Mouse (Mus musculus) heart, postnatal 0 days (tissue): ENCODE data around the gene Gm49325. TPM values are rescaled to one million over a fixed set of nuclear protein-coding genes. Genes with fewer than 3 reads are reported as not detected.

ENCODE experiments used
- ATAC-seq: fragments of 200-750 bp; cut with Nextera tagmentation; 2 replicates; pipeline ENCODE4 v1.8.0; 2017; ENCODE audit warnings: low read depth, moderate number of reproducible peaks, moderate library complexity; ENCODE audit not compliant: insufficient read depth
- DNase-seq: peaks from one replicate; pipeline ENCODE4 v3.0.0-alpha.2; 2016; ENCODE audit warnings: low spot score
- H3K27ac ChIP-seq: fragments of 300-500 bp; sonication (generic); 2 replicates; pipeline ENCODE4 v1.5.1; 2014; ENCODE audit warnings: low read depth, mild to moderate bottlenecking
- H3K27me3 ChIP-seq: fragments of 300-500 bp; sonication (generic); 2 replicates; pipeline ENCODE4 v1.6.1; 2014; ENCODE audit warnings: low read length, mixed read lengths; ENCODE audit not compliant: control insufficient read depth, insufficient read depth
- H3K36me3 ChIP-seq: fragments of 300-500 bp; sonication (generic); replicated peaks from 2 replicates; pipeline ENCODE4 v1.6.1; 2014; ENCODE audit warnings: low read length, mixed read lengths; ENCODE audit not compliant: control insufficient read depth, insufficient read depth
- H3K4me1 ChIP-seq: fragments of 300-500 bp; sonication (generic); 2 replicates; pipeline ENCODE4 v1.6.1; 2014; ENCODE audit warnings: antibody characterized with exemption; ENCODE audit not compliant: control insufficient read depth, insufficient read depth
- H3K4me2 ChIP-seq: fragments of 300-500 bp; sonication (generic); 2 replicates; pipeline ENCODE4 v1.6.1; 2014; ENCODE audit warnings: low read depth, mild to moderate bottlenecking, low read length, moderate library complexity
- H3K4me3 ChIP-seq: fragments of 300-500 bp; sonication (generic); 2 replicates; pipeline ENCODE4 v1.5.1; 2014; ENCODE audit warnings: low read depth, low read length
- H3K9ac ChIP-seq: fragments of 300-500 bp; sonication (generic); replicated peaks from 2 replicates; pipeline ENCODE4 v1.6.1; 2014; ENCODE audit warnings: low read depth, low read length, mixed read lengths
- H3K9me3 ChIP-seq: fragments of 300-500 bp; sonication (generic); replicated peaks from 2 replicates; pipeline ENCODE4 v1.6.1; 2016; ENCODE audit warnings: low read length; ENCODE audit not compliant: control insufficient read depth
- CTCF ChIP-seq: IDR thresholded peaks from 2 replicates; pipeline ENCODE4 v1.5.1; 2016; ENCODE audit warnings: antibody characterized with exemption, control low read depth, low read depth
- EP300 ChIP-seq: IDR thresholded peaks from 2 replicates; pipeline ENCODE4 v1.6.1; 2016; ENCODE audit warnings: antibody characterized with exemption, low read depth
- WGBS: fragments of 180-500 bp; shearing (Covaris S2); extraction: QIAGEN DNeasy Blood & Tissue Kit; methylation state at CpG from one replicate; pipeline ENCODE4 v1.1.7; 2014; 5-methylcytosine and 5-hydroxymethylcytosine counted together
- polyA plus RNA-seq: library from polyadenylated mRNA; unstranded; fragments of >200 nt; fragmentation: Nextera tagmentation; extraction: Ambion mirVana; gene quantifications from 2 replicates; pipeline ENCODE4 v1.2.1, GENCODE M21; 2015
- total RNA-seq: library from RNA; depleted of rRNA; stranded (reverse); fragments of >200 nt; gene quantifications from 2 replicates; pipeline ENCODE4 v1.2.3, GENCODE M21; 2014; ENCODE audit warnings: low replicate concordance

Gene Gm49325
- total and polyA plus RNA-seq, 2 experiments from 2014 or later = 13.7 TPM; not detected in 1

GRCm38 (mm10) chr10:77573162-77573561 is 32.8 kb upstream of the Gm49325 start:
- Histone ChIP-seq H3K27me3 (no peaks in the 10 kb centered on the region), H3K9me3 (no peaks in the 10 kb centered on the region), H3K27ac (no peak overlapping the region), H3K36me3 (no peaks in the 10 kb centered on the region), H3K9ac (no peak overlapping the region), H3K4me2 (no peak overlapping the region), H3K4me1 (no peaks in the 10 kb centered on the region), H3K4me3 (no peak overlapping the region)
- no peak for TF ChIP-seq EP300
- TF ChIP-seq CTCF = no peak
- DNase-seq (no peak), ATAC-seq (no peak)
- WGBS = 76% methylated on average over 1 of the region's 1 CpGs

GRCm38 (mm10) chr10:77580027-77580920 is 25.7 kb upstream of the Gm49325 start:
- H3K9ac ChIP-seq = no peak overlapping the region
- TF ChIP-seq CTCF (no peak), EP300 (no peak)
- H3K4me1 ChIP-seq = peaks cover 17% of the 10 kb centered on the region
- no peak overlapping the region for H3K4me2 ChIP-seq
- no peak for DNase-seq
- WGBS = 44% methylated on average over 10 of the region's 10 CpGs
- no peaks in the 10 kb centered on the region for H3K27me3 ChIP-seq
- H3K36me3 ChIP-seq = no peaks in the 10 kb centered on the region
- no peak overlapping the region for H3K4me3 ChIP-seq
- no peak for ATAC-seq
- no peaks in the 10 kb centered on the region for H3K9me3 ChIP-seq
- peak overlapping the region; percentile 39 for H3K27ac ChIP-seq

GRCm38 (mm10) chr10:77581023-77581407 is 25.0 kb upstream of the Gm49325 start:
- H3K9ac ChIP-seq = peak overlapping the region; percentile 79
- DNase-seq = no peak
- WGBS = 7% methylated on average over 8 of the region's 8 CpGs
- ATAC-seq = no peak
- peak overlapping the region; percentile 89 for H3K4me2 ChIP-seq
- H3K27me3 ChIP-seq = no peaks in the 10 kb centered on the region
- H3K36me3 ChIP-seq = no peaks in the 10 kb centered on the region
- peaks cover 17% of the 10 kb centered on the region for H3K4me1 ChIP-seq
- H3K27ac ChIP-seq = peak overlapping the region; percentile 98
- TF ChIP-seq CTCF (no peak), EP300 (no peak)
- H3K9me3 ChIP-seq = no peaks in the 10 kb centered on the region
- peak overlapping the region; percentile 82 for H3K4me3 ChIP-seq

- peak within 1 kb of the TSS; percentile 79 for H3K9ac ChIP-seq
- H3K4me1 ChIP-seq = peaks cover 22% of the 10 kb centered on the region
These were observed 24.4 kb upstream of the Gm49325 start, which contains the start of gene Pttg1ip for GRCm38 (mm10) chr10:77581408-77582284. TSS of gene Pttg1ip (plus strand) at chr10:77581720.

GRCm38 (mm10) chr10:77582285-77582618 is 23.7 kb upstream of the Gm49325 start:
- TF ChIP-seq CTCF (no peak), EP300 (no peak)
- Histone ChIP-seq H3K4me1 (peaks cover 28% of the 10 kb centered on the region), H3K9ac (peak overlapping the region; percentile 79), H3K36me3 (peaks cover 3% of the 10 kb centered on the region), H3K27ac (peak overlapping the region; percentile 98), H3K27me3 (no peaks in the 10 kb centered on the region), H3K4me3 (peak overlapping the region; percentile 82), H3K4me2 (peak overlapping the region; percentile 89), H3K9me3 (no peaks in the 10 kb centered on the region)
- ATAC-seq (no peak), DNase-seq (no peak)
- WGBS = 4% methylated on average over 8 of the region's 8 CpGs

More at GRCm38 (mm10) chr10:77581408-77582284, 24.4 kb upstream of the Gm49325 start, which contains the start of gene Pttg1ip:
- Histone ChIP-seq H3K27me3 (no peaks in the 10 kb centered on the region), H3K27ac (peak within 1 kb of the TSS; percentile 98), H3K4me2 (peak within 1 kb of the TSS; percentile 89), H3K36me3 (no peaks in the 10 kb centered on the region), H3K9me3 (no peaks in the 10 kb centered on the region), H3K4me3 (peak within 1 kb of the TSS; percentile 82)
- TF ChIP-seq CTCF (no peak), EP300 (no peak)
- peak; percentile 96 for ATAC-seq
- WGBS = under 1% methylated on average over 64 of the region's 64 CpGs
- peak; percentile 99 for DNase-seq
